Mouse (Mus musculus): Measurements from ENCODE around the gene Bcorl1. TPM values are rescaled to one million over a fixed set of nuclear protein-coding genes. Genes with fewer than 3 reads are reported as not detected.
A peak's percentile ranks its signal among the peaks of the same experiment; 100 is the strongest.

Bcorl1 gene
- polyA plus RNA-seq, 1 experiment: 6.8 TPM

- Histone ChIP-seq H3K36me3 (ENCODE audit: control insufficient read depth, insufficient read depth, low read length) (peaks cover 59% of the 10 kb centered on the region), H3K4me1 (ENCODE audit: control insufficient read depth, insufficient read depth, insufficient read length, low read length) (no peaks in the 10 kb centered on the region), H3K27me3 (ENCODE audit: control insufficient read depth, insufficient read depth, low read length) (no peaks in the 10 kb centered on the region), H3K4me3 (ENCODE audit: low read depth, low read length) (no peak overlapping the region), H3K27ac (ENCODE audit: insufficient read depth, low read depth, low read length) (no peak overlapping the region)
- no peak for TF ChIP-seq CTCF (IDR thresholded peaks at IDR 0.05; ENCODE audit: extremely low read depth, insufficient read length, insufficient replicate concordance, low read depth, low read length)
- no peak for TF ChIP-seq POLR2A (IDR thresholded peaks at IDR 0.05; ENCODE audit: low read depth, low read length)
- WGBS: 85% methylated on average over 6 of the region's 6 CpGs
These were observed 48.2 kb downstream of the Bcorl1 start for GRCm38 (mm10) chrX:48389380-48389779.

DNA sequence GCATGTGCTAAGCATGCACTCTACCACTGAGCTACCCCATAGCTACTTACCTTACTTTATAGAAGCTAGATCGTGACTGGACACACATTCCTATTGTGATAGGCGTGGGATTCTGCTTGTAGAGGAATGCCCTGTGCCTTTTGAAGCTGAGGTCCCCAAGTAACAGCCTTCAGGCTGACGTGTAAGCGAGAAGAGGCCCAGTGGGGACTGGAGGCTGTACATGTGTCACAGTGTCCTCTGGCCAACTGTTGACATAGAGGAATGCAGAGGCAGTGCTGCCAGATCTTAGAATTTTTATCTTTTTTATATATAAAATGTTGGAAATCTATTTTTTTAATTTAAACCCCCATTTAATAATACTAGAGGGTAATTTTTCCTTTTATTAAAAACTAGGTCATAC lies 58.8 kb downstream of the Bcorl1 start:
- H3K4me1 ChIP-seq (ENCODE audit: control insufficient read depth, insufficient read depth, insufficient read length, low read length): no peaks in the 10 kb centered on the region
- WGBS: 87% methylated on average over 4 of the region's 4 CpGs
- H3K36me3 ChIP-seq (ENCODE audit: control insufficient read depth, insufficient read depth, low read length): peaks cover 36% of the 10 kb centered on the region
- no peak for TF ChIP-seq POLR2A (IDR thresholded peaks at IDR 0.05; ENCODE audit: low read depth, low read length)
- no peak for TF ChIP-seq CTCF (IDR thresholded peaks at IDR 0.05; ENCODE audit: extremely low read depth, insufficient read length, insufficient replicate concordance, low read depth, low read length)
- H3K4me3 ChIP-seq (ENCODE audit: low read depth, low read length): no peak overlapping the region
- H3K27me3 ChIP-seq (ENCODE audit: control insufficient read depth, insufficient read depth, low read length): no peaks in the 10 kb centered on the region
- H3K27ac ChIP-seq (ENCODE audit: insufficient read depth, low read depth, low read length): no peak overlapping the region

DNA sequence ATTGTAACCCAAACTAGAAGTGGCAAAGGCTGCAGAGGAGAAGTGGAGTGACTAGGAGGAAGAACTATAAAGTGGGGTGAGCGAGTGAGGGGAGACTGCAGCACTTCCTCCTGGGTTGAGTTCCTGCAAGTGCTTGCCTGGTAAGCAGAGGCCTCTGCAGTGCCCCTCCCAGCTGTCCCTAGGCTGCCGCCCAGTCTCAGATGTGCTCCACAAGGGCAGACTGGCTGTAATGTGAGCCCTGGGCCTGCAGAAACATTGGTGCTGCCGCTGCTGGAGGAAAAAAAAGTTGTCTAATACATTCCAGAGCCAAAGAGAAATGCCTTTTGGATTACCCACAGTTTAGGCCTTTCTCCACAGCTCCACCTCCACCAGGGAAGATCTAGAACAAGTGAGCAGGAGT lies 64.0 kb downstream of the Bcorl1 start:
- 64% methylated on average over 3 of the region's 3 CpGs for WGBS
- Histone ChIP-seq H3K27ac (ENCODE audit: insufficient read depth, low read depth, low read length) (no peak overlapping the region), H3K27me3 (ENCODE audit: control insufficient read depth, insufficient read depth, low read length) (no peaks in the 10 kb centered on the region), H3K4me3 (ENCODE audit: low read depth, low read length) (no peak overlapping the region), H3K4me1 (ENCODE audit: control insufficient read depth, insufficient read depth, insufficient read length, low read length) (peaks cover 9% of the 10 kb centered on the region; the same call in 1 of the 2 replicates), H3K36me3 (ENCODE audit: control insufficient read depth, insufficient read depth, low read length) (peaks cover 31% of the 10 kb centered on the region)
- TF ChIP-seq POLR2A (IDR thresholded peaks at IDR 0.05; ENCODE audit: low read depth, low read length) (no peak), CTCF (IDR thresholded peaks at IDR 0.05; ENCODE audit: extremely low read depth, insufficient read length, insufficient replicate concordance, low read depth, low read length) (no peak)

DNA sequence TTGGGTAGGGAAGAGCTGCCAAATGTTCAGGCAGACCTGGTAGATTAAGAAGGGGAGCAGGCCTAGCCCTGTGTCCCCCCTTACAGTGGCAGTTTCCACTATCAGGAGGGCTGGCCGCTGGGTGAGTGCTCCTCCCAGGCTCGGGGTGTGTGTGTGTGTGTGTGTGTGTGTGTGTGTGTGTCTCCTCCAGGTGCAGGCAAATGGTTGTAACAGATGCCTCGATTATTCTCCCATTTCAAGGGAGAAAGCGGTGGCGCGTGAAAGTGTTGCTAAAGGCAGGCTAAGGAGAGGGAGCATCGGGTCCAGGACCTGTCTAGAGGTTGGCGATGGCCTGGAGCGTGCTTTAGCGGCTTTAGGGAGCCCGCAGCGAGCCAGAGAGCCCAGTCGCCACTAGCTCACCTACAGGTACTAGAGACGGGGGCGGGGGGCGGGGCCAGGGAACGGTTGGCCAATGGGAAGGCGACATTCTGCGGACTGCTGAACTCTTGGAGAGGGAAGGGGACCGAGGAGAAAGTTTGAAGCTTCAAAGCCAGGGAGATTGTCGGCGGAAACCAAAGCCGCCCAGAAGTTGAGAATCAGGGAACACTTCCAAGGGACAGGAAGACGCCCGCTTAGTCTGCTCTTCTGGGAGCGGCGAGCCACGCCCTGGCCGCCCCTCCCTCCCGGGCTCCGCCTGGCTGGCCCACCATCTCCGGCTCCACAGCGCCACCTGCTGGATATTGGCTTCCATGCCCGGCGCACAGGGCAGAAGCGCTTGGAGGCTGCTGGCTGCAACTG lies 68.6 kb downstream of the Bcorl1 start:
- Histone ChIP-seq H3K27me3 (ENCODE audit: control insufficient read depth, insufficient read depth, low read length) (no peaks in the 10 kb centered on the region), H3K4me3 (ENCODE audit: low read depth, low read length) (peak overlapping the region; percentile 73), H3K27ac (ENCODE audit: insufficient read depth, low read depth, low read length) (peak overlapping the region; percentile 93), H3K4me1 (ENCODE audit: control insufficient read depth, insufficient read depth, insufficient read length, low read length) (peaks cover 9% of the 10 kb centered on the region; the same call in 1 of the 2 replicates), H3K36me3 (ENCODE audit: control insufficient read depth, insufficient read depth, low read length) (peaks cover 20% of the 10 kb centered on the region)
- WGBS: 9% methylated on average over 36 of the region's 36 CpGs
- TF ChIP-seq CTCF (IDR thresholded peaks at IDR 0.05; ENCODE audit: extremely low read depth, insufficient read length, insufficient replicate concordance, low read depth, low read length) (peak; percentile 79), POLR2A (IDR thresholded peaks at IDR 0.05; ENCODE audit: low read depth, low read length) (no peak)

GRCm38 (mm10) chrX:48410388-48410776 lies 69.2 kb downstream of the Bcorl1 start:
- no peak for TF ChIP-seq CTCF (IDR thresholded peaks at IDR 0.05; ENCODE audit: extremely low read depth, insufficient read length, insufficient replicate concordance, low read depth, low read length)
- TF ChIP-seq POLR2A (IDR thresholded peaks at IDR 0.05; ENCODE audit: low read depth, low read length): no peak
- WGBS: 25% methylated on average over 7 of the region's 7 CpGs
- H3K4me3 ChIP-seq (ENCODE audit: low read depth, low read length): peak overlapping the region; percentile 73; the same call in 1 of the 2 replicates
- H3K36me3 ChIP-seq (ENCODE audit: control insufficient read depth, insufficient read depth, low read length): peaks cover 24% of the 10 kb centered on the region
- H3K27me3 ChIP-seq (ENCODE audit: control insufficient read depth, insufficient read depth, low read length): no peaks in the 10 kb centered on the region
- H3K27ac ChIP-seq (ENCODE audit: insufficient read depth, low read depth, low read length): peak overlapping the region; percentile 17; the same call in 1 of the 2 replicates
- peaks cover 9% of the 10 kb centered on the region; the same call in 1 of the 2 replicates for H3K4me1 ChIP-seq (ENCODE audit: control insufficient read depth, insufficient read depth, insufficient read length, low read length)

GRCm38 (mm10) chrX:48412629-48413028 lies 71.5 kb downstream of the Bcorl1 start:
- Histone ChIP-seq H3K4me3 (ENCODE audit: low read depth, low read length) (no peak overlapping the region), H3K36me3 (ENCODE audit: control insufficient read depth, insufficient read depth, low read length) (peaks cover 38% of the 10 kb centered on the region), H3K27me3 (ENCODE audit: control insufficient read depth, insufficient read depth, low read length) (no peaks in the 10 kb centered on the region), H3K4me1 (ENCODE audit: control insufficient read depth, insufficient read depth, insufficient read length, low read length) (peaks cover 9% of the 10 kb centered on the region; the same call in 1 of the 2 replicates), H3K27ac (ENCODE audit: insufficient read depth, low read depth, low read length) (no peak overlapping the region)
- 64% methylated on average over 6 of the region's 6 CpGs for WGBS
- no peak for TF ChIP-seq CTCF (IDR thresholded peaks at IDR 0.05; ENCODE audit: extremely low read depth, insufficient read length, insufficient replicate concordance, low read depth, low read length)
- TF ChIP-seq POLR2A (IDR thresholded peaks at IDR 0.05; ENCODE audit: low read depth, low read length): no peak

GRCm38 (mm10) chrX:48414291-48414690 lies 73.1 kb downstream of the Bcorl1 start:
- no peaks in the 10 kb centered on the region for H3K27me3 ChIP-seq (ENCODE audit: control insufficient read depth, insufficient read depth, low read length)
- peaks cover 48% of the 10 kb centered on the region for H3K36me3 ChIP-seq (ENCODE audit: control insufficient read depth, insufficient read depth, low read length)
- 83% methylated on average over 5 of the region's 5 CpGs for WGBS
- H3K4me3 ChIP-seq (ENCODE audit: low read depth, low read length): no peak overlapping the region
- peaks cover 14% of the 10 kb centered on the region; the same call in 1 of the 2 replicates for H3K4me1 ChIP-seq (ENCODE audit: control insufficient read depth, insufficient read depth, insufficient read length, low read length)
- TF ChIP-seq POLR2A (IDR thresholded peaks at IDR 0.05; ENCODE audit: low read depth, low read length) (no peak), CTCF (IDR thresholded peaks at IDR 0.05; ENCODE audit: extremely low read depth, insufficient read length, insufficient replicate concordance, low read depth, low read length) (no peak)
- no peak overlapping the region for H3K27ac ChIP-seq (ENCODE audit: insufficient read depth, low read depth, low read length)
